Mouse (Mus musculus) c-Kit-negative CD71-positive TER-119-positive erythroid progenitor cells, embryonic 14.5 days (primary cell): Measurements from ENCODE around the gene Mtor.

Experiments
- DNase-seq: peaks from one replicate; pipeline ENCODE4 v3.0.0-alpha.2; 2013; ENCODE audit warnings: low read depth, low spot score

Gene Mtor

GRCm38 (mm10) chr4:148593996-148594395 is 145.6 kb downstream of the Mtor start:
- no peak for DNase-seq

- DNase-seq = no peak
Observed at GRCm38 (mm10) chr4:148595916-148596315, 147.5 kb downstream of the Mtor start.

DNA sequence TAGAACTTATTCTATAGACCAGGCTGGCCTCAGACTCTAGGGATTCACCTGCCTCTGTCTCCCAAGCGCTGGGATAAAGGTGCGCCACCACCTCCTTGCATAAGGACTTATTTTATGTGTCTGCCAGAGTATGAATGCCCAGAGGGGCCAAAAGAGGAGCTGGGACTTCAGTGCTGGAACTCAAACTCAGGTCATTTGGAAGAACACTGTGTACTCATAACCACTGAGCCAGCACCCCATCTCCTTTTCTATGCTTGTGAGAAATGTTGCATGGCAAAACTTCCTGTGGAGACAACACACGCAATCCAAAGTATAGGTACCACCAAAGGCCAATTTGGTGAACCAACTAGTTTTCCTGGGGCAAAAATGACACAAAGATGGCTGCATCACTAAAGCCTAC is 148.3 kb downstream of the Mtor start:
- DNase-seq = no peak

GRCm38 (mm10) chr4:148598826-148599225 is 150.4 kb downstream of the Mtor start:
- no peak for DNase-seq

DNA sequence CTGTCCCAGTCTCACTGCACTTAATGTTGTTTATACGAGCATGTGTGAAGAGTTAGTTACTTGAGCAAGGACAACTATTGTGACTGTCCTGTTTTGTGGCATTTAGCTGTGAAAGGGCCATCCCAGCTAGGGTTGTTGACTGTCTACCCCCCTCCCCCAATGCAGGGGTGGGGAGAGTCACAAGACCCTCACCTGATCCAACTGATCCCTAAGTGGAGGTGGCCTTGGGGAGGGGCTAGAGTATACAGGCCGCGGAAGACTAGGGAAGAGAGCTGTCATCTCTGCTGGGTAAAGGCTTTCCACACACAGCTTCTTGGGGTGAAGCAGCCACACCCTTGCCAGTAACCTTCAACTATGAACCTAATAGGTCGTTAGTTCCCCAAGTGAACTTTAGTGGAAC is 151.9 kb downstream of the Mtor start:
- DNase-seq = no peak

DNA sequence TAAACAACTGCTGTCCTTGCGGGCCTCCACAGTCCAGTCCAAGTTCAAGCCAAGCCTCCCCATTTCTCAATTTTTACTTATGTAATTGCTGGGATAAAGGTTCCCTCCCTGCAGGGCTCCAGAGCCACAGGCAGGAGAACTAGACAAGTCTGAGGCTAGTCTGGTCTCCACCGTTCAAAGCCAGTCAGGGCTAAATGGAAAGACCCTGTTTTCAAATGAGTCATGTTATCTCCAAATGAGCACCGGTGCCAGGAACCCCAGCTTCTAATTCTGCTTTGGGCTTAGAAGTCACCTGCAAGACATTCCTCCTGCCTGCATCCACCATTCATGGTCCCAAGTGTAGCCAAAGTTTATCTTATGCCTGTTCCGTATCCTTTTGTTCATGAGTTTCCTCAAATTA is 153.5 kb downstream of the Mtor start:
- no peak for DNase-seq

DNA sequence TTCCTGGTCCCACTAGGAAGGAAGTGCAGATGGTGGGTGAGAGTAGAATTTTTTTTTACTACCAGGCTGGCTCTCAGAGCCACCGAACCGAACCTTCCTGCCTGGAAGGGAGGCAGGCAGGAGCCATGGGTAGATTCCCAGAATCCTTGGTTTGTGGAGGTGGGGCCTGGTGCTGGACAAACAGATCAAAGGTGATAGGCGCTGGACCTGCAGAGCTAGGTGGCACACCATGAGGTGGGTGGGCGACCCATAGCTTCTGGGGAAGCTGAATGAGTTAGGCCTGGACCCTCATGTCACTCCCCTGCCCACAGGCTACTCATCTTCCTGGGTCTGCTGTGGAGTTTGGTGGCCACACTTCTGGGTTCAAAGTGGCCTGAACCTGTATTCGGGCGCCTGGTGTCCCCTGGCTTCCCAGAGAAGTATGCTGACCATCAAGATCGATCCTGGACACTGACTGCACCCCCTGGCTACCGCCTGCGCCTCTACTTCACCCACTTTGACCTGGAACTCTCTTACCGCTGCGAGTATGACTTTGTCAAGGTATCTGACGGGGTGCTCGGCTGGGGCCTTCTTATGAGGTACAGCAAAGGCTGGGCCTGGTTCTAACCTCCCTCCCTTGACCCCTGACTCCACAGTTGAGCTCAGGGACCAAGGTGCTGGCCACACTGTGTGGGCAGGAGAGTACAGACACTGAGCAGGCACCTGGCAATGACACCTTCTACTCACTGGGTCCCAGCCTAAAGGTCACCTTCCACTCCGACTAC is 154.1 kb downstream of the Mtor start, which contains the start of gene Masp2:
Gene Masp2, plus strand, starts transcription at position 198 of the 764 bp plus-strand sequence.
- no peak for DNase-seq

DNA sequence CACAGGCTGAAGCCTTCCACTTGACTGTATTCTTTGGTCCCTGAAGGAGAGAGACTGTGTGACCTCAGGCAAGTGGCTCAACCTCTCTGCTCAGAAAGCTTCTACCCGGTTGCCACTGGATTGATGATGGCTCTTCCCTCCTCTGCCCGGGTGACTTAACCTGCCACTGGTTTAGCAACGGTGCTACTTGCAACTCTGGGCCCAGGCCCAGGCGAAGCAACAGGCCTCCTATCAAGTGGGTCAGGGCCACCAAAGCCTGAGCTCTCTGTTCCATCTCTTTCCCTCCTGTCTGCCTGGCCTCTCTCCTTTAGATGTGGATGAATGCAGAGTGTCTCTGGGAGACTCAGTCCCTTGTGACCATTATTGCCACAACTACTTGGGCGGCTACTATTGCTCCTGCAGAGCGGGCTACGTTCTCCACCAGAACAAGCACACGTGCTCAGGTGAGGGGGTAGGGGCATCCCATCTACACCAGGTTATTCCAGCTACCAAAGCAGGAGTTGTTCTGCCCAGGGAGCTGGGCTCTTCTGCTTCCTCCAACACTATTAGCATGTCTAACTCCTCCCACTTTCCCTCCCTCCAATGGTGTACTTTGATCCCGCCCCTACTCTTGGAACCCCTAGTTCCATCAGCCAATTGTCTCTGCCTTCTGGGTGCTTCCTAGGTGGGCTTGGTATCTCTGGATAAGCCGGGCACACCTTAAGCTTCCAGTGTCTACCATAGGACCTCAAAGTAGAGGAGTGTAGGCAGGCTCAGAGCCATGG is 155.1 kb downstream of the Mtor start:
- no peak for DNase-seq

DNA sequence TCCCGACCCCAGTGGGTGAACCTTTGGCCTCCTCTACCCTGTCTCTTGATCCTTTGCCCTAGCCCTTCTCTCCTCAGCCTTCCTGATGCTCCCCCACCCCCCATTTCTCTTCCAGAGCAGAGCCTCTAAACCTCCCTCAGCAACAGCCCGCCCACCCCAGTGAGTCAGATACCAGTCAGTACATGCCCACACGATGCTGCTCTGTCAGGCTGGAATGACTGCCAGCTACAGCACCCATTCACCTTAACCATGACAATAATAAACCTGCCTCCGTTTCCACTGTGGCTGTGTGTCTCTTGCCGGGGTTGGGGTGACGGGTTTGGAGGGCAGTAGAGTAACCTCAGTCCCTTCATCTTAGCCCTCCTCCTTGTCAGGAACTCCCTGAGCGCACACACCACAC is 155.7 kb downstream of the Mtor start:
- no peak for DNase-seq

GRCm38 (mm10) chr4:148604541-148605165 is 156.2 kb downstream of the Mtor start:
- DNase-seq = peak; percentile 15
